Mouse (Mus musculus) stomach, postnatal 0 days (tissue): ENCODE data around the gene Fstl4. TPM values are rescaled to one million over a fixed set of nuclear protein-coding genes. Genes with fewer than 3 reads are reported as not detected.

Source experiments
- ATAC-seq: fragments of 200-750 bp; cut with Nextera tagmentation; 2 replicates; pipeline ENCODE4 v1.8.0; 2017; ENCODE audit not compliant: low FRiP score, low TSS enrichment
- DNase-seq: peaks from one replicate; pipeline ENCODE4 v3.0.0-alpha.2; 2016; ENCODE audit warnings: low spot score
- H3K27ac ChIP-seq: fragments of 300-500 bp; sonication (generic); replicated peaks from 2 replicates; pipeline ENCODE4 v1.5.1; 2014; ENCODE audit warnings: mild to moderate bottlenecking, control low read depth
- H3K27me3 ChIP-seq: fragments of 300-500 bp; sonication (generic); 2 replicates; pipeline ENCODE4 v1.6.1; 2014; ENCODE audit warnings: low read length; ENCODE audit not compliant: control insufficient read depth, insufficient read depth
- H3K36me3 ChIP-seq: fragments of 300-500 bp; sonication (generic); 2 replicates; pipeline ENCODE4 v1.6.1; 2014; ENCODE audit warnings: low read length, mixed read lengths; ENCODE audit not compliant: control insufficient read depth, insufficient read depth
- H3K4me1 ChIP-seq: fragments of 300-500 bp; sonication (generic); replicated peaks from 2 replicates; pipeline ENCODE4 v1.6.1; 2014; ENCODE audit warnings: antibody characterized with exemption; ENCODE audit not compliant: control insufficient read depth, insufficient read depth
- H3K4me2 ChIP-seq: fragments of 300-500 bp; sonication (generic); replicated peaks from 2 replicates; pipeline ENCODE4 v1.6.1; 2014; ENCODE audit warnings: low read depth, mild to moderate bottlenecking, control low read depth, moderate library complexity
- H3K4me3 ChIP-seq: fragments of 300-500 bp; sonication (generic); 2 replicates; pipeline ENCODE4 v1.5.1; 2014; ENCODE audit warnings: low read depth, low read length, control low read depth
- H3K9ac ChIP-seq: fragments of 300-500 bp; sonication (generic); 2 replicates; pipeline ENCODE4 v1.6.1; 2014; ENCODE audit warnings: mild to moderate bottlenecking, low read length, control low read depth, mixed read lengths
- H3K9me3 ChIP-seq: fragments of 300-500 bp; sonication (generic); 2 replicates; pipeline ENCODE4 v1.6.1; 2016; ENCODE audit warnings: low read length; ENCODE audit not compliant: control insufficient read depth
- CTCF ChIP-seq: IDR thresholded peaks from 2 replicates; pipeline ENCODE4 v1.5.1; 2016; ENCODE audit warnings: antibody characterized with exemption, low read depth, mild to moderate bottlenecking, moderate library complexity
- EP300 ChIP-seq: optimal IDR thresholded peaks from 2 replicates; pipeline ENCODE3; 2016; ENCODE audit warnings: antibody characterized with exemption
- WGBS: fragments of 180-500 bp; shearing (Covaris S2); extraction: QIAGEN DNeasy Blood & Tissue Kit; methylation state at CpG from one replicate; pipeline ENCODE4 v1.1.7; 2014; 5-methylcytosine and 5-hydroxymethylcytosine counted together
- polyA plus RNA-seq: library from polyadenylated mRNA; unstranded; fragments of >200 nt; fragmentation: Nextera tagmentation; extraction: Ambion mirVana; gene quantifications from 2 replicates; pipeline ENCODE4 v1.2.1, GENCODE M21; 2015

Fstl4 gene
- polyA plus RNA-seq, 1 experiment from 2014 or later: 1.1 TPM

GRCm38 (mm10) chr11:53035414-53035813 lies 271.0 kb downstream of the Fstl4 start:
- Histone ChIP-seq H3K4me2 (no peak overlapping the region), H3K4me3 (no peak overlapping the region), H3K9me3 (no peaks in the 10 kb centered on the region), H3K27me3 (no peaks in the 10 kb centered on the region), H3K4me1 (no peaks in the 10 kb centered on the region), H3K27ac (no peak overlapping the region), H3K9ac (no peak overlapping the region), H3K36me3 (no peaks in the 10 kb centered on the region)
- DNase-seq (no peak), ATAC-seq (no peak)
- no peak for TF ChIP-seq CTCF
- no peak for TF ChIP-seq EP300
- WGBS: 75% methylated on average over 7 of the region's 7 CpGs

- DNase-seq (no peak), ATAC-seq (no peak)
- H3K9me3 ChIP-seq: no peaks in the 10 kb centered on the region
- H3K9ac ChIP-seq: no peak overlapping the region
- 26% methylated on average over 6 of the region's 6 CpGs for WGBS
- H3K4me3 ChIP-seq: no peak overlapping the region
- H3K27me3 ChIP-seq: no peaks in the 10 kb centered on the region
- no peaks in the 10 kb centered on the region for H3K36me3 ChIP-seq
- no peaks in the 10 kb centered on the region for H3K4me1 ChIP-seq
- no peak overlapping the region for H3K4me2 ChIP-seq
- no peak overlapping the region for H3K27ac ChIP-seq
- TF ChIP-seq EP300 (no peak), CTCF (no peak)
Observed at GRCm38 (mm10) chr11:53046850-53047249, 282.4 kb downstream of the Fstl4 start.

GRCm38 (mm10) chr11:53054151-53054550 lies 289.7 kb downstream of the Fstl4 start:
- H3K4me1 ChIP-seq: no peaks in the 10 kb centered on the region
- H3K9ac ChIP-seq: no peak overlapping the region
- H3K4me3 ChIP-seq: no peak overlapping the region
- ATAC-seq: no peak
- DNase-seq: no peak
- no peak overlapping the region for H3K27ac ChIP-seq
- TF ChIP-seq EP300: no peak
- no peak for TF ChIP-seq CTCF
- no peak overlapping the region for H3K4me2 ChIP-seq
- no peaks in the 10 kb centered on the region for H3K27me3 ChIP-seq
- no peaks in the 10 kb centered on the region for H3K9me3 ChIP-seq
- WGBS: 46% methylated on average over 5 of the region's 5 CpGs
- no peaks in the 10 kb centered on the region for H3K36me3 ChIP-seq

- H3K9me3 ChIP-seq: no peaks in the 10 kb centered on the region
- 83% methylated on average over 6 of the region's 6 CpGs for WGBS
- no peaks in the 10 kb centered on the region for H3K27me3 ChIP-seq
- DNase-seq (no peak), ATAC-seq (no peak)
- no peaks in the 10 kb centered on the region for H3K4me1 ChIP-seq
- no peak overlapping the region for H3K4me2 ChIP-seq
- no peak for TF ChIP-seq CTCF
- no peak for TF ChIP-seq EP300
- H3K9ac ChIP-seq: no peak overlapping the region
- H3K27ac ChIP-seq: no peak overlapping the region
- no peaks in the 10 kb centered on the region for H3K36me3 ChIP-seq
- no peak overlapping the region for H3K4me3 ChIP-seq
Observed at GRCm38 (mm10) chr11:53055896-53056295, 291.5 kb downstream of the Fstl4 start.

GRCm38 (mm10) chr11:53056781-53057180 lies 292.3 kb downstream of the Fstl4 start:
- Histone ChIP-seq H3K4me2 (no peak overlapping the region), H3K36me3 (no peaks in the 10 kb centered on the region), H3K27me3 (no peaks in the 10 kb centered on the region), H3K9me3 (no peaks in the 10 kb centered on the region), H3K4me1 (no peaks in the 10 kb centered on the region), H3K4me3 (no peak overlapping the region), H3K27ac (no peak overlapping the region), H3K9ac (no peak overlapping the region)
- DNase-seq: no peak
- TF ChIP-seq CTCF (no peak), EP300 (no peak)
- WGBS: 74% methylated on average over 6 of the region's 6 CpGs
- ATAC-seq: no peak

- TF ChIP-seq CTCF (no peak), EP300 (no peak)
- ATAC-seq: no peak
- no peaks in the 10 kb centered on the region for H3K27me3 ChIP-seq
- no peak overlapping the region for H3K9ac ChIP-seq
- no peaks in the 10 kb centered on the region for H3K9me3 ChIP-seq
- no peak overlapping the region for H3K4me3 ChIP-seq
- no peak overlapping the region for H3K4me2 ChIP-seq
- no peaks in the 10 kb centered on the region for H3K36me3 ChIP-seq
- WGBS: 63% methylated on average over 17 of the region's 17 CpGs
- no peaks in the 10 kb centered on the region for H3K4me1 ChIP-seq
- H3K27ac ChIP-seq: no peak overlapping the region
- no peak for DNase-seq
Observed at GRCm38 (mm10) chr11:53057821-53058553, 293.6 kb downstream of the Fstl4 start.
